Mouse (Mus musculus): ENCODE data around the gene Fxyd6. TPM values are rescaled to one million over a fixed set of nuclear protein-coding genes. Genes with fewer than 3 reads are reported as not detected.

Fxyd6 gene
- total RNA-seq, 1 experiment = 98.9 TPM

- no peak overlapping the region for H3K9ac ChIP-seq (ENCODE audit: insufficient read depth, low read depth, low read length, poor library complexity, severe bottlenecking)
- in situ Hi-C loops (cut with MboI; ENCODE audit: low sequenced_read_pairs in 2 of 2, unreplicated experiment in 2 of 2) = loop anchor here (10.0 kb wide), 1 partner anchor 78 kb away; no protein-coding TSS in a partner anchor
Measured at GRCm38 (mm10) chr9:45382834-45383233, 12.8 kb downstream of the Fxyd6 start.

GRCm38 (mm10) chr9:45383883-45384282 lies 13.9 kb downstream of the Fxyd6 start:
- no peaks in the 10 kb centered on the region for H3K9me3 ChIP-seq (ENCODE audit: control insufficient read depth, insufficient read depth, low read depth, low read length)
- no peak overlapping the region for H3K27ac ChIP-seq (ENCODE audit: insufficient read depth, low read depth, low read length, poor library complexity, severe bottlenecking)
- no peak overlapping the region for H3K9ac ChIP-seq (ENCODE audit: insufficient read depth, low read depth, low read length, poor library complexity, severe bottlenecking)
- in situ Hi-C loops (cut with MboI; ENCODE audit: low sequenced_read_pairs in 2 of 2, unreplicated experiment in 2 of 2) = loop anchor here (10.0 kb wide), 1 partner anchor 79 kb away; no protein-coding TSS in a partner anchor
- no peak overlapping the region for H3K4me3 ChIP-seq (ENCODE audit: insufficient read depth in 1 of 2, low read depth in 1 of 2, low read length in 2 of 2, poor library complexity in 1 of 2, severe bottlenecking in 1 of 2)
- peaks cover 4% of the 10 kb centered on the region; the same call in 1 of the 2 replicates for H3K36me3 ChIP-seq (ENCODE audit: control insufficient read depth, insufficient read depth, low read length, poor library complexity, severe bottlenecking)
- peaks cover 2 to 3% of the 10 kb centered on the region in 2 experiments; a peak in 1 of 4 replicates for H3K4me1 ChIP-seq (ENCODE audit: control insufficient read depth in 2 of 2, insufficient read depth in 2 of 2, low read length in 2 of 2, poor library complexity in 1 of 2)
- TF ChIP-seq CHD2 (IDR thresholded peaks at IDR 0.05; ENCODE audit: low read depth, low read length) (no peak), MAFK (IDR thresholded peaks at IDR 0.05; ENCODE audit: insufficient read depth, low read depth, low read length) (no peak), HCFC1 (IDR thresholded peaks at IDR 0.05; ENCODE audit: borderline replicate concordance, insufficient read depth, low read length) (no peak), ZC3H11A (IDR thresholded peaks at IDR 0.05; ENCODE audit: borderline replicate concordance, low read depth, low read length) (no peak), ZNF384 (IDR thresholded peaks at IDR 0.05; ENCODE audit: low read depth, low read length) (no peak)
- no peak for DNase-seq (ENCODE audit: low read depth, low spot score)

More at GRCm38 (mm10) chr9:45382834-45383233, 12.8 kb downstream of the Fxyd6 start:
- TF ChIP-seq MAFK (IDR thresholded peaks at IDR 0.05; ENCODE audit: insufficient read depth, low read depth, low read length) (no peak), ZC3H11A (IDR thresholded peaks at IDR 0.05; ENCODE audit: borderline replicate concordance, low read depth, low read length) (no peak), CHD2 (IDR thresholded peaks at IDR 0.05; ENCODE audit: low read depth, low read length) (no peak), HCFC1 (IDR thresholded peaks at IDR 0.05; ENCODE audit: borderline replicate concordance, insufficient read depth, low read length) (no peak), ZNF384 (IDR thresholded peaks at IDR 0.05; ENCODE audit: low read depth, low read length) (no peak)
- Histone ChIP-seq H3K4me1 (ENCODE audit: control insufficient read depth in 2 of 2, insufficient read depth in 2 of 2, low read length in 2 of 2, poor library complexity in 1 of 2) (peaks cover 2 to 3% of the 10 kb centered on the region in 2 experiments; a peak in 2 of 4 replicates), H3K27ac (ENCODE audit: insufficient read depth, low read depth, low read length, poor library complexity, severe bottlenecking) (no peak overlapping the region), H3K36me3 (ENCODE audit: control insufficient read depth, insufficient read depth, low read length, poor library complexity, severe bottlenecking) (peaks cover 4% of the 10 kb centered on the region; the same call in 1 of the 2 replicates), H3K4me3 (ENCODE audit: insufficient read depth in 1 of 2, low read depth in 1 of 2, low read length in 2 of 2, poor library complexity in 1 of 2, severe bottlenecking in 1 of 2) (no peak overlapping the region), H3K9me3 (ENCODE audit: control insufficient read depth, insufficient read depth, low read depth, low read length) (no peaks in the 10 kb centered on the region)
- DNase-seq (ENCODE audit: low read depth, low spot score) = no peak

- Histone ChIP-seq H3K27ac (ENCODE audit: insufficient read depth, low read depth, low read length, poor library complexity, severe bottlenecking) (no peak overlapping the region), H3K36me3 (ENCODE audit: control insufficient read depth, insufficient read depth, low read length, poor library complexity, severe bottlenecking) (peaks cover 2% of the 10 kb centered on the region; the same call in 1 of the 2 replicates), H3K9me3 (ENCODE audit: control insufficient read depth, insufficient read depth, low read depth, low read length) (no peaks in the 10 kb centered on the region), H3K4me1 (ENCODE audit: control insufficient read depth in 2 of 2, insufficient read depth in 2 of 2, low read length in 2 of 2, poor library complexity in 1 of 2) (peaks cover 0 to 6% of the 10 kb centered on the region in 2 experiments; a peak in 2 of 4 replicates), H3K4me3 (ENCODE audit: insufficient read depth in 1 of 2, low read depth in 1 of 2, low read length in 2 of 2, poor library complexity in 1 of 2, severe bottlenecking in 1 of 2) (no peak overlapping the region), H3K9ac (ENCODE audit: insufficient read depth, low read depth, low read length, poor library complexity, severe bottlenecking) (no peak overlapping the region)
- no peak for DNase-seq (ENCODE audit: low read depth, low spot score)
- TF ChIP-seq ZC3H11A (IDR thresholded peaks at IDR 0.05; ENCODE audit: borderline replicate concordance, low read depth, low read length) (no peak), MAFK (IDR thresholded peaks at IDR 0.05; ENCODE audit: insufficient read depth, low read depth, low read length) (no peak), ZNF384 (IDR thresholded peaks at IDR 0.05; ENCODE audit: low read depth, low read length) (no peak), HCFC1 (IDR thresholded peaks at IDR 0.05; ENCODE audit: borderline replicate concordance, insufficient read depth, low read length) (no peak), CHD2 (IDR thresholded peaks at IDR 0.05; ENCODE audit: low read depth, low read length) (no peak)
- in situ Hi-C loops (cut with MboI; ENCODE audit: low sequenced_read_pairs in 2 of 2, unreplicated experiment in 2 of 2) = loop anchor here (5.0 to 10.0 kb wide), 2 partner anchors 39 to 82 kb away; no protein-coding TSS in a partner anchor
Measured at GRCm38 (mm10) chr9:45386698-45387097, 16.7 kb downstream of the Fxyd6 start.

DNA sequence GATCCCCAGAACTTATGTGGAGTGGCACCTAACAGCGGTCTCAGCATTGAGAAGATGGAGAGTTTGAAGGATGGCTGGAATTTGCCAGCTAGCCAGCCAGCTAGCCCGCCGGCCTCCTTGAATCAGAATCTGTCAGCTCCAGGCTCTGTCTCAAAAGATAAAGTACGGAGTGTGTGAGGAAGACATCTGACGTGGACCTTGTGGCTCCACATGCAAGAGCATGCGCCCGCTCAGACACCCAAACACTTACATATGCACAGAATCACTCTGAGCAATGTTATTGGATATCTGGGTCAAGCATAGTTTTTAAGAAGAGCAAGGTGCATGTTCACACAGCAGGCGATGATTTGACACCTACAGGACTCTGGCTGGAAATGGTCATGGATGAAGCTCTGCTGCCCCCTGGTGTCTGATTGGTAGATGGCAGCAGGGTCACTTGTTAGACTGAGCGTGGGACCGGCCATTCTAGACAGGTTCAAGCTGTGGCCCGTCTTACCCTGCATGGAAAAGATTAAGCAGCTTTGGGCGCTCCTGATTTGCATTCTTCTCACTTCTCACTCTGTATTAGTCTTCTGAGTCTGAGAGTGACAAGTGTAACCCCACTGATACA lies 18.5 kb downstream of the Fxyd6 start:
- TF ChIP-seq HCFC1 (IDR thresholded peaks at IDR 0.05; ENCODE audit: borderline replicate concordance, insufficient read depth, low read length) = no peak
- no peak for TF ChIP-seq MAFK (IDR thresholded peaks at IDR 0.05; ENCODE audit: insufficient read depth, low read depth, low read length)
- no peak for TF ChIP-seq ZNF384 (IDR thresholded peaks at IDR 0.05; ENCODE audit: low read depth, low read length)
- no peak for TF ChIP-seq CHD2 (IDR thresholded peaks at IDR 0.05; ENCODE audit: low read depth, low read length)
- TF ChIP-seq ZC3H11A (IDR thresholded peaks at IDR 0.05; ENCODE audit: borderline replicate concordance, low read depth, low read length) = peak; percentile 99

More for the DNA sequence above, 18.5 kb downstream of the Fxyd6 start:
- in situ Hi-C loops (cut with MboI; ENCODE audit: low sequenced_read_pairs in 2 of 2, unreplicated experiment in 2 of 2) = loop anchor here (5.0 to 10.0 kb wide), 2 partner anchors 41 to 84 kb away; no protein-coding TSS in a partner anchor
- Histone ChIP-seq H3K4me1 (ENCODE audit: control insufficient read depth in 2 of 2, insufficient read depth in 2 of 2, low read length in 2 of 2, poor library complexity in 1 of 2) (peaks cover 0 to 6% of the 10 kb centered on the region in 2 experiments; a peak in 1 of 4 replicates), H3K36me3 (ENCODE audit: control insufficient read depth, insufficient read depth, low read length, poor library complexity, severe bottlenecking) (peaks cover 16% of the 10 kb centered on the region; the same call in 1 of the 2 replicates), H3K4me3 (ENCODE audit: insufficient read depth in 1 of 2, low read depth in 1 of 2, low read length in 2 of 2, poor library complexity in 1 of 2, severe bottlenecking in 1 of 2) (no peak overlapping the region), H3K9ac (ENCODE audit: insufficient read depth, low read depth, low read length, poor library complexity, severe bottlenecking) (no peak overlapping the region), H3K27ac (ENCODE audit: insufficient read depth, low read depth, low read length, poor library complexity, severe bottlenecking) (no peak overlapping the region), H3K9me3 (ENCODE audit: control insufficient read depth, insufficient read depth, low read depth, low read length) (no peaks in the 10 kb centered on the region)
- peak; percentile 86 for DNase-seq (ENCODE audit: low read depth, low spot score)

All from ES-E14 (cell line).